Mouse (Mus musculus) small intestine, adult 2 months (tissue): ENCODE measurements around the gene Tpst1.

Experiments
- CTCF ChIP-seq: fragments of 200-500 bp; IDR thresholded peaks from 2 replicates; pipeline ENCODE4 v1.5.1; 2012; ENCODE audit warnings: low read depth, mild to moderate bottlenecking, control low read depth, inconsistent platforms, low read length, moderate library complexity, mixed read lengths; ENCODE audit not compliant: insufficient replicate concordance, insufficient read length; ENCODE audit errors: extremely low read depth
- POLR2A ChIP-seq: fragments of 200-500 bp; IDR thresholded peaks from 2 replicates; pipeline ENCODE4 v1.6.1; 2012; ENCODE audit warnings: low read depth, mild to moderate bottlenecking, control low read depth, inconsistent platforms, low read length, moderate library complexity

DNA sequence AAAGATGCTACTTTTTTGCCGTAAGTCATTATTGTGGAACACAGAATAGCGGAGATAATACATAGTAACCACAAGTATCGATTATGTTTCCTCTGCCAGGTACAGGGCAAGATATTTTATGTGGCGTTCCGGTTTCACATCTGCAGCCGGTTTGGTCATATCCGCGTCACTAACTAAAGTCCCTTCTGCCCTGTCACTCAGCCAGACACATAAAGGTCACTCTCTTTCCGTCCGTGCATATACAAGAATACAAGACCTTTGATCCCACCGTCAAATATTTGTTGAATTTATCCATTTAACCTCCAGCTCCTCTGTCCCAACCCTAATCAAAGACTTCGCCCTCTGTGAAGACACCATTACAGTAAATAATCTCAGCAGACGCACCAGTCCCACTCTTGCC lies 63.5 kb downstream of the Tpst1 start:
- TF ChIP-seq CTCF (no peak), POLR2A (no peak)
